Mouse (Mus musculus) G1E (cell line): ENCODE results near the gene Gnat1.

ENCODE experiments used
- CTCF ChIP-seq: IDR thresholded peaks from 2 replicates; pipeline ENCODE4 v1.5.1; 2012; ENCODE audit warnings: low read depth, low read length, inconsistent platforms, mixed read lengths
- GATA1 ChIP-seq: IDR thresholded peaks from 2 replicates; pipeline ENCODE4 v1.6.1; 2012; ENCODE audit warnings: borderline replicate concordance, low read length, inconsistent platforms, mixed read lengths
- POLR2AphosphoS5 ChIP-seq: IDR thresholded peaks from 2 replicates; pipeline ENCODE4 v1.6.1; 2012; ENCODE audit warnings: low read depth, low read length, inconsistent platforms; ENCODE audit not compliant: insufficient replicate concordance
- TAL1 ChIP-seq: conservative IDR thresholded peaks from 2 replicates; pipeline ENCODE4 v1.6.1; 2012; ENCODE audit warnings: low read depth, low read length, inconsistent platforms, mixed read lengths

DNA sequence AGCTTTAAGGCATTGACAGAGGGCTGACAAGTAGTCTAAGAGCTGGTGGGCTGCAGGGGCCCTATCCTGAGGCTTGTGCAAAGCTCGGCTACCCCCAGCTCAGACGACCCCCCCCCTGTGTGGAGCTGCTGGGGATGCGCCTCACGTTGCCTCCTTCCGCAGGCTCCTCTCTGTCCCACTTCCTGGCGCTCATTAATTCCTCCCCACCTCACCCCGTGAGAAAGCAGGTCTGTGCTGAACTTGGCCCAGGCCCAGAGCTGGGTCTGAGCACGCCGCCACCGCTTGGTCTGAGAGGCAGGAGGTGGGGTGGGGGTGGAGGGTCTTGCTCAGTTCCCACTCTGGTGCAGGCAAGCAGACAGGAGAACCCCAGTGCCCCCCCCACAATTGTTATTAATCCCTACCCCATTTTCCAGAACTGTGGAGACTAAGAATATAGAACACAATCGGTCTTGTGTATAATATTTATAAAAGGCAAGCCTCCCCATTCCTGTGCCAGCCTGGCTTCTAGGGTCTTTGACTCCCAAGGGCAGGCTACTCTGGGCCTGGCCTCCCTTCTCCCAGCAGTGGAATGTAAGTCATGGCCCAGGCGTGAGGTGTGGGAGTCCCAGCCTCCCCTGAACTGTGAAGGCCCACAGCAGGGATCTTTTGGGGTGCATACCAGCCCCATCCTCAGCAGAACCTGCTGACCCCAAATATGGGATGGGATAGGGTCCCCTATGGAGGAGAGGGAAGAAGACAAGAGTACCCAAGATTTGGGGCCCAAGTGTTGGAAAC is 28.6 kb downstream of the Gnat1 start:
- TF ChIP-seq CTCF (no peak), POLR2AphosphoS5 (no peak), GATA1 (no peak), TAL1 (no peak)
